Mouse (Mus musculus) heart, embryonic 16.5 days (tissue): ENCODE data around the gene Pms1. TPM values are rescaled to one million over a fixed set of nuclear protein-coding genes. Genes with fewer than 3 reads are reported as not detected.
A peak's percentile ranks its signal among the peaks of the same experiment; 100 is the strongest.
"Not testable (repeated sequence)": the region's sequence is repeated elsewhere in the genome, so short reads cannot be mapped to it uniquely, and the experiment has no call there.

Experiments used
- ATAC-seq: fragments of 200-750 bp; cut with Nextera tagmentation; replicated peaks from 2 replicates; pipeline ENCODE4 v1.8.0; 2017; ENCODE audit warnings: moderate number of reproducible peaks; ENCODE audit not compliant: insufficient read depth, low FRiP score; ENCODE audit errors: extremely low read depth
- H3K27ac ChIP-seq: fragments of 300-500 bp; sonication (generic); 2 replicates; pipeline ENCODE4 v1.5.1; 2014; ENCODE audit warnings: mild to moderate bottlenecking, low read length, control low read depth, moderate library complexity
- H3K27me3 ChIP-seq: fragments of 300-500 bp; sonication (generic); 2 replicates; pipeline ENCODE4 v1.6.1; 2014; ENCODE audit warnings: low read length, mixed read lengths; ENCODE audit not compliant: control insufficient read depth, insufficient read depth
- H3K36me3 ChIP-seq: fragments of 300-500 bp; sonication (generic); 2 replicates; pipeline ENCODE4 v1.6.1; 2014; ENCODE audit not compliant: control insufficient read depth, insufficient read depth
- H3K4me1 ChIP-seq: fragments of 300-500 bp; sonication (generic); 2 replicates; pipeline ENCODE4 v1.6.1; 2014; ENCODE audit warnings: low read length, mixed read lengths; ENCODE audit not compliant: control insufficient read depth, insufficient read depth
- H3K4me2 ChIP-seq: fragments of 300-500 bp; sonication (generic); 2 replicates; pipeline ENCODE4 v1.6.1; 2014; ENCODE audit warnings: low read depth, mild to moderate bottlenecking, control low read depth, low read length
- H3K4me3 ChIP-seq: fragments of 300-500 bp; sonication (generic); 2 replicates; pipeline ENCODE4 v1.5.1; 2014; ENCODE audit warnings: mild to moderate bottlenecking, control low read depth, low read length
- H3K9ac ChIP-seq: fragments of 300-500 bp; sonication (generic); 2 replicates; pipeline ENCODE4 v1.6.1; 2014; ENCODE audit warnings: low read length, control low read depth
- H3K9me3 ChIP-seq: fragments of 300-500 bp; sonication (generic); replicated peaks from 2 replicates; pipeline ENCODE4 v1.6.1; 2016; ENCODE audit warnings: low read length; ENCODE audit not compliant: control insufficient read depth
- WGBS: fragments of 180-500 bp; shearing (Covaris S2); extraction: QIAGEN DNeasy Blood & Tissue Kit; methylation state at CpG from one replicate; pipeline ENCODE4 v1.1.7; 2014; 5-methylcytosine and 5-hydroxymethylcytosine counted together
- polyA plus RNA-seq: library from polyadenylated mRNA; unstranded; fragments of >200 nt; fragmentation: Nextera tagmentation; extraction: Ambion mirVana; gene quantifications from 2 replicates; pipeline ENCODE4 v1.2.1, GENCODE M21; 2015

Gene Pms1
- polyA plus RNA-seq, 1 experiment from 2014 or later = 10.3 TPM

GRCm38 (mm10) chr1:53321662-53322344, 25.0 kb upstream of the Pms1 start:
- Histone ChIP-seq H3K4me1 (no peaks in the 10 kb centered on the region), H3K9ac (no peak overlapping the region), H3K27ac (no peak overlapping the region), H3K4me3 (no peak overlapping the region), H3K27me3 (no peaks in the 10 kb centered on the region), H3K4me2 (no peak overlapping the region), H3K36me3 (peaks cover 24% of the 10 kb centered on the region), H3K9me3 (no peaks in the 10 kb centered on the region)
- WGBS = 96% methylated on average over 4 of the region's 4 CpGs
- ATAC-seq = no peak

DNA sequence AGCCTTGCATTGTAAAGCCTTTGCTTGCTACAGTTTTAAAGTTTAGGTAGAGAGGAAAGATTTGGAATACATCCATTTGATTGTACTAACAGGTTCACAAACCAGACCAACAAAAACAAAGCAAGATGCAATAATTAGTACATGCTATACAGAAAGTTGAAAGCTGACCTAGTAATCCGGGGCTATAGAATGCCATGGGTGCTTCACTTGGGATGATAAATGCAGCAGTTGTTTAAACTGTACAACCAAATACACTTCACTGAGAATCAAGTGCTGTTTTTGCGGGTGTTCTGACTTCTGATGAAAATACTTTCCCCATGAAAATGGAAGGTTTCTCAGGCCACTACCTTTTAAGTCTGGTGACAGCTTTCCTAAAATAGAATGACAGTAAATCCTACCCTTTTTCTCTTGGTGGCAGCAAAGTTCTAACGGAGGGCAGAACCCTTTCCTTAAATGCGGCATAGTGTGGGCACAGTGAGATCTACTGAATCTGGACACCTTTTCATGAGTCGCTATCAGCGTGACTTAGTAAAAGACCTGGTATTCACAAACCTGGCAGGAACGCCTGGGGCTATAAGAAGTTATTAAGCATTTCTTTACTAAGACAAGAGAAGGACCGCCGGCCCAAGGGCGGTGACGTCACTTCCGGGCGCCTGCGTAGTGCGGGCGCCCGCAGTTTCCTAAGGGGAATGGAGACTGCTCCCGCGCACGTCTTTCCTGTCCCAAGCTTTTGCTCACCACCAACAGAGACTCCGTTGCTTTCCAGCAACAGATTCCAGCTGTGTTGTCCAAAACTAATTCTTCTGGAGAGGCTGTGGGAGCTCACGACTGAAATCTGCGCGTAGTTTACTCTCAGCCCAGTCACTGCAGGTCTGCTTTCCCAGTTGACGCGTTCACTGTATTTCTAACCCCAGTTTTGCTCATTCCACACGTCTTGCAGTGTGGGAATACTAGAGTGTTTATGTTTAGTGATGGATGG, 16.5 kb upstream of the Pms1 start, which contains the start of gene Osgepl1:
TSS of gene Osgepl1 (plus strand) at position 636 of the 979 bp plus-strand sequence.
- peak within 1 kb of the TSS; percentile 83 for H3K4me3 ChIP-seq
- peak; percentile 93 for ATAC-seq
- H3K27me3 ChIP-seq = no peaks in the 10 kb centered on the region
- WGBS = 2% methylated on average over 27 of the region's 27 CpGs
- 0 out of 2 replicates have a peak, but pooled peaks cover 4% of the 10 kb centered on the region for H3K4me1 ChIP-seq
- no peaks in the 10 kb centered on the region for H3K9me3 ChIP-seq
- peaks cover 5% of the 10 kb centered on the region; the same call in 1 of the 2 replicates for H3K36me3 ChIP-seq
- peak within 1 kb of the TSS; percentile 88 for H3K9ac ChIP-seq
- peak within 1 kb of the TSS; percentile 86 for H3K27ac ChIP-seq
- H3K4me2 ChIP-seq = peak within 1 kb of the TSS; percentile 81

DNA sequence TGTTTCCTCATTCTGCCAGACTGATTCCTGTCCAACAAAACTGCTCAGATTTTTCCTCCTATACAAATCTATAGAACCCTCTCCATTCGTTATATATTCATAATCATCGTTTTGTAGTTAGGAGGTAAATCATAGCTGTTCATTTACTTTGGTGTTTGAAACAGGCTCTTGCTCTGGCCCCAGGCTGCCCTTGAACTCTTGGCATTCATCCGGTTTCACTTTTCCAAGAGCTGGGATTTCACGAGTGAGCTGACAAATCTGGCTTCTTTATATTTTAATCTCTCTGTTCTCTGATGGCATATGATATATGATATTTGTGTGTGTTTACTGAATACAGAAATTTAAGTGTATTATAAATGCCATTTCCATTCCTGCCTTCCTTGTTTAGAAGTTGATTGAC, 3.7 kb upstream of the Pms1 start:
- no peak overlapping the region for H3K4me2 ChIP-seq
- H3K9ac ChIP-seq = no peak overlapping the region
- WGBS = 77% methylated on average over 4 of the region's 4 CpGs

GRCm38 (mm10) chr1:53291197-53291596, 5.6 kb downstream of the Pms1 start:
- ATAC-seq = no peak
- 0 out of 2 replicates have a peak, but pooled peaks cover 2% of the 10 kb centered on the region for H3K36me3 ChIP-seq

More for the DNA sequence above, 3.7 kb upstream of the Pms1 start:
- Histone ChIP-seq H3K27ac (no peak overlapping the region), H3K27me3 (no peaks in the 10 kb centered on the region), H3K4me1 (peaks cover 4% of the 10 kb centered on the region; the same call in 1 of the 2 replicates), H3K36me3 (peaks cover 3% of the 10 kb centered on the region; the same call in 1 of the 2 replicates), H3K4me3 (no peak overlapping the region), H3K9me3 (no peaks in the 10 kb centered on the region)
- no peak for ATAC-seq

DNA sequence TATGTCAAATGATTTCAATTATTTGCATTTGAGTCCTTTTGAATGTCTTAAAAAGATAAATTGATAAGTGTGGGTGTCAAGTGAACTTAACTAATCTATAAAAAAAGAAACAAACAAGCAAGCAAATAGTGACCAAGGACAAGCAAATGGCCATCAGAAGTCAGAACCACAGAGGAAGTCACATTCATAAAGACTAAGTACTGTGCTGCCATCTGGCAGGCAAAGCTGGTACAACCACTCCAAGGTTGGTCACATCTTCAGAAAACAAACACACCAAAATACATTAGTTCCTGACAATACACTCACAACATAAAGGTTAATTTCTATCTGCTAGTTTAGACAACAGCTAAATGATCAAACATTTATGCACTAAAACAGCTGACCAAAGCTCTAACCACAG, 24.2 kb downstream of the Pms1 start:
- H3K9ac ChIP-seq = no peak overlapping the region
- no peaks in the 10 kb centered on the region for H3K4me1 ChIP-seq
- no peaks in the 10 kb centered on the region for H3K27me3 ChIP-seq
- ATAC-seq = no peak
- no peak overlapping the region for H3K4me2 ChIP-seq
- H3K4me3 ChIP-seq = no peak overlapping the region
- peaks cover 4% of the 10 kb centered on the region; the same call in 1 of the 2 replicates for H3K36me3 ChIP-seq
- no peak overlapping the region for H3K27ac ChIP-seq
- no peaks in the 10 kb centered on the region for H3K9me3 ChIP-seq

More at GRCm38 (mm10) chr1:53291197-53291596, 5.6 kb downstream of the Pms1 start:
- H3K4me1 ChIP-seq = no peaks in the 10 kb centered on the region
- no peak overlapping the region for H3K9ac ChIP-seq
- no peaks in the 10 kb centered on the region for H3K9me3 ChIP-seq
- WGBS = 50% methylated on average over 3 of the region's 3 CpGs
- no peak overlapping the region for H3K27ac ChIP-seq
- no peak overlapping the region for H3K4me3 ChIP-seq
- no peaks in the 10 kb centered on the region for H3K27me3 ChIP-seq
- H3K4me2 ChIP-seq = no peak overlapping the region

DNA sequence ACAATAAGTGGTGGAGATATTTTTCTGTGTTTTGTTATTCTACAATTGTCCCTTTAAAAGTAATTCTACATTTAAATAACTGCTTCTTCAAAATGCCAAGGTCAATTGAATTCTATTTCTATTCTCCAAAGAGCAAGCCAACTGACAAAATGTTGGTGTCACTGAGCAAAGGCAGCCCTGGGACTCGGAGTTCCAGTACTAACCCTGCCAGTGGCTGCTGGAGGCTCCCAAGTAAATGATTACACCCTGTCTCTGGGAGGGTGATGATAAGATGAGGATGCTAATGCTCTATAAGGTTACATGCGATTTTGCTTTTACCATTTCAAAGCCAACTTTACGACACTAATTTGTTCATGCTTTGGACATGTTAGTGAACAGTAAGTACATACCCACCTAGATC, 26.9 kb downstream of the Pms1 start:
- Histone ChIP-seq H3K4me1 (no peaks in the 10 kb centered on the region), H3K4me3 (no peak overlapping the region), H3K27ac (no peak overlapping the region), H3K9me3 (0 out of 2 replicates have a peak, but pooled peaks cover under 1% of the 10 kb centered on the region), H3K9ac (no peak overlapping the region), H3K4me2 (no peak overlapping the region), H3K27me3 (no peaks in the 10 kb centered on the region), H3K36me3 (peaks cover 5% of the 10 kb centered on the region; the same call in 1 of the 2 replicates)
- WGBS = 57% methylated on average over 3 of the region's 3 CpGs
- no peak for ATAC-seq

GRCm38 (mm10) chr1:53264958-53265612, 31.7 kb downstream of the Pms1 start:
- H3K4me3 ChIP-seq, H3K27me3 ChIP-seq, H3K27ac ChIP-seq, H3K36me3 ChIP-seq, ATAC-seq, H3K9ac ChIP-seq, H3K4me2 ChIP-seq, H3K4me1 ChIP-seq, H3K9me3 ChIP-seq: not testable (repeated sequence)

DNA sequence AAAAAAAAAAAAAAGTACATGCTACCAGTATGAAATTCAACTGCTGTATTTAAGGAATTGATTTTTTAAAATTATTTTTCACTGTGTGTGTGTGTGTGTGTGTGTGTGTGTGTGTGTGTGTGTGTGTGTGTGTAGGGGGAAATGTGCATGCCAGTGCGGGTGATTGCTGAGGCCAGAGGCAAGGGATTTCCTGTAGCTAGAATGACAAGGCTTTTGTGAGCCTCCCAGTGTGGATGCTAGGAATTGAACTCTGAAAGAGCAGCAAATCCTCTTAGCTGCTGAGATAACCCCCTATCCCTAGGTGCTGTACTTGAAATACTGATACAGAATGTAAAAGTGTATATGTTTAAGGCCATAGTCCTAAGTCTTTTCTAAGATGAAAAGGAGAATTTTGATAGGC, 70.8 kb downstream of the Pms1 start:
- 22% methylated on average over 1 of the region's 1 CpGs for WGBS
- no peak overlapping the region for H3K27ac ChIP-seq
- H3K9ac ChIP-seq = no peak overlapping the region
- H3K27me3 ChIP-seq = no peaks in the 10 kb centered on the region
- no peaks in the 10 kb centered on the region for H3K36me3 ChIP-seq
- H3K4me1 ChIP-seq = peaks cover 3% of the 10 kb centered on the region; the same call in 1 of the 2 replicates
- no peaks in the 10 kb centered on the region for H3K9me3 ChIP-seq
- no peak for ATAC-seq
- H3K4me2 ChIP-seq = no peak overlapping the region
- H3K4me3 ChIP-seq = no peak overlapping the region
